18 mouse cellular contexts compared by ENCODE assay signal in genomic region chr13:93338394-93338793, GRCm38 (mm10). TPM values are rescaled to one million over a fixed set of nuclear protein-coding genes. Genes with fewer than 3 reads are reported as not detected.
DNase-seq lines count a peak whose midpoint lies in the region; ATAC-seq and TF ChIP-seq lines count a peak whose summit lies in the region.
"Had no signal": no experiment of that assay in that cellular context is flagged by ENCODE, and none has a peak within 500 bp of the region (broad histone marks: within the 10 kb centered on the region; RNA-seq: fewer than 3 reads in every experiment).

No protein-coding gene starts in this region.

- ATAC-seq in heart, embryonic 16.5 days (replicated peaks; ENCODE audit: extremely low read depth, insufficient read depth, low FRiP score) = peak; percentile 28; the same call in 1 of the 2 replicates
- ATAC-seq in limb, embryonic 13.5 days (ENCODE audit: low FRiP score, low read depth) = 0 out of 2 replicates have a peak, but pooled peaks have one; percentile 59
- ATAC-seq: forebrain, embryonic 16.5 days; midbrain, embryonic 13.5 days had no signal

- H3K36me3 ChIP-seq in heart, embryonic 16.5 days (ENCODE audit: control insufficient read depth, insufficient read depth) = no peaks in the 10 kb centered on the region
- H3K36me3 ChIP-seq in MEL (ENCODE audit: control insufficient read depth in 1 of 2, insufficient read depth in 2 of 2, low read length in 2 of 2) = peaks cover 0 to 43% of the 10 kb centered on the region in 2 experiments; a peak in 3 of 4 replicates
- H3K36me3 ChIP-seq in limb, embryonic 13.5 days = peaks cover 6% of the 10 kb centered on the region; the same call in 1 of the 2 replicates
- H3K36me3 ChIP-seq: hindbrain, embryonic 13.5 days; midbrain, embryonic 13.5 days had no signal

- H3K79me2 ChIP-seq in MEL (ENCODE audit: control insufficient read depth, insufficient read depth, low read length, poor library complexity) = peaks cover 8% of the 10 kb centered on the region

- H3K4me2 ChIP-seq in heart, embryonic 16.5 days (ENCODE audit: low read depth, low read length) = no peak overlapping the region
- H3K4me2 ChIP-seq in limb, embryonic 13.5 days (replicated peaks) = no peak overlapping the region
- H3K4me2 ChIP-seq: hindbrain, embryonic 13.5 days; midbrain, embryonic 13.5 days had no signal

- H3K4me1 ChIP-seq in heart, embryonic 16.5 days (ENCODE audit: control insufficient read depth, insufficient read depth, low read length) = peaks cover 13% of the 10 kb centered on the region
- H3K4me1 ChIP-seq in MEL (ENCODE audit: control insufficient read depth in 1 of 2, insufficient read depth in 2 of 2, low read length in 2 of 2) = peaks cover 12 to 35% of the 10 kb centered on the region in 2 experiments
- H3K4me1 ChIP-seq in limb, embryonic 13.5 days = peaks cover 9% of the 10 kb centered on the region
- H3K4me1 ChIP-seq: hindbrain, embryonic 13.5 days; midbrain, embryonic 13.5 days had no signal

- no peak overlapping the region for H3K9ac ChIP-seq in heart, embryonic 16.5 days (ENCODE audit: low read length)
- H3K9ac ChIP-seq in MEL (ENCODE audit: control insufficient read depth, low read depth, low read length, poor library complexity, severe bottlenecking) = 0 out of 2 replicates have a peak overlapping the region, but pooled peaks have one; percentile 21
- no peak overlapping the region for H3K9ac ChIP-seq in limb, embryonic 13.5 days
- H3K9ac ChIP-seq: hindbrain, embryonic 13.5 days; midbrain, embryonic 13.5 days had no signal

- TF ChIP-seq EP300 in MEL (IDR thresholded peaks at IDR 0.05; ENCODE audit: low read depth in 1 of 2, low read length in 2 of 2) = peak; percentile 8 to 60; a peak in 1 of 4 replicates

- TF ChIP-seq CTCF in MEL (IDR thresholded peaks at IDR 0.05 in 2 of 3, conservative IDR thresholded peaks at IDR 0.05 in 1 of 3; ENCODE audit: control insufficient read depth in 1 of 3, insufficient read depth in 1 of 3, low read depth in 2 of 3, low read length in 3 of 3, poor library complexity in 1 of 3, severe bottlenecking in 1 of 3) = no peak

- H3K27me3 ChIP-seq in heart, embryonic 16.5 days (ENCODE audit: control insufficient read depth, insufficient read depth, low read length) = no peaks in the 10 kb centered on the region
- H3K27me3 ChIP-seq in MEL (ENCODE audit: control insufficient read depth in 1 of 2, insufficient read depth in 2 of 2, low read length in 2 of 2) = no peaks in the 10 kb centered on the region
- H3K27me3 ChIP-seq in limb, embryonic 13.5 days = no peaks in the 10 kb centered on the region
- H3K27me3 ChIP-seq: hindbrain, embryonic 13.5 days; midbrain, embryonic 13.5 days had no signal

- H3K4me3 ChIP-seq in heart, embryonic 16.5 days (ENCODE audit: low read length) = no peak overlapping the region
- peak overlapping the region in 1 of 2 experiments; percentile 2; a peak in 2 of 4 replicates for H3K4me3 ChIP-seq in MEL (ENCODE audit: control insufficient read depth in 1 of 2, insufficient read depth in 1 of 2, low read depth in 2 of 2, low read length in 2 of 2)
- no peak overlapping the region for H3K4me3 ChIP-seq in limb, embryonic 13.5 days
- H3K4me3 ChIP-seq: erythroblast, embryonic 14.5 days; hindbrain, embryonic 13.5 days; midbrain, embryonic 13.5 days had no signal

- H3K9me3 ChIP-seq in heart, embryonic 16.5 days (replicated peaks; ENCODE audit: control insufficient read depth, low read length) = no peaks in the 10 kb centered on the region
- no peaks in the 10 kb centered on the region for H3K9me3 ChIP-seq in MEL (replicated peaks; ENCODE audit: insufficient read depth, low read length)
- no peaks in the 10 kb centered on the region for H3K9me3 ChIP-seq in limb, embryonic 13.5 days
- H3K9me3 ChIP-seq: hindbrain, embryonic 13.5 days; midbrain, embryonic 13.5 days had no signal

- WGBS in heart, embryonic 16.5 days = 20% methylated on average over 5 of the region's 5 CpGs
- 15% methylated on average over 5 of the region's 5 CpGs for WGBS in limb, embryonic 13.5 days

- TF ChIP-seq RAD21 in MEL (IDR thresholded peaks at IDR 0.05; ENCODE audit: low read depth, low read length) = no peak

- DNase-seq in heart, adult 11 months = no peak
- DNase-seq in MEL (ENCODE audit: low read depth, low spot score) = peak; percentile 78
- peak; percentile 17 for DNase-seq in embryo, embryonic 11.5 days (ENCODE audit: low read depth, low spot score)
- DNase-seq in left cerebral cortex, postnatal 14 days (ENCODE audit: low spot score in 2 of 2) = no peak
- DNase-seq in urinary bladder, postnatal 14 days (ENCODE audit: low spot score) = no peak
- DNase-seq: cerebellum, adult 11-12 months; gastrocnemius, postnatal 25 days; kidney, adult 11 months; kidney, postnatal 36 days; lung, adult 18-20 months; lung, postnatal 36 days; thymus, postnatal 25 days had no signal

- no peak for TF ChIP-seq POLR2A in MEL (IDR thresholded peaks at IDR 0.05; ENCODE audit: control insufficient read depth in 1 of 2, insufficient read depth in 1 of 2, low read depth in 1 of 2, low read length in 2 of 2, poor library complexity in 1 of 2)

- H3K27ac ChIP-seq in heart, embryonic 16.5 days (ENCODE audit: low read length) = no peak overlapping the region
- H3K27ac ChIP-seq in MEL (ENCODE audit: control insufficient read depth, low read depth, low read length) = peak overlapping the region; percentile 56
- no peak overlapping the region for H3K27ac ChIP-seq in limb, embryonic 13.5 days
- H3K27ac ChIP-seq: hindbrain, embryonic 13.5 days; midbrain, embryonic 13.5 days had no signal

- intact Hi-C loops in left cerebral cortex, postnatal 14 days (cut with DNase I) = no loop called here

TF ChIP-seq in MEL, 35 proteins besides CTCF, POLR2A, EP300 and RAD21 (continues in another document):
- TF ChIP-seq SIN3A (IDR thresholded peaks at IDR 0.05; ENCODE audit: low read length) (peak; percentile 73), TAL1 (IDR thresholded peaks at IDR 0.05; ENCODE audit: low read length) (no peak), USF1 (IDR thresholded peaks at IDR 0.05; ENCODE audit: low read depth, low read length) (no peak), POLR2AphosphoS2 (IDR thresholded peaks at IDR 0.05; ENCODE audit: low read length) (no peak), ETS1 (IDR thresholded peaks at IDR 0.05; ENCODE audit: low read depth, low read length) (peak; percentile 59), MAX (IDR thresholded peaks at IDR 0.05; ENCODE audit: low read length) (no peak), MYC (IDR thresholded peaks at IDR 0.05; ENCODE audit: low read depth, low read length) (no peak), POLR2AphosphoS5 (IDR thresholded peaks at IDR 0.05; ENCODE audit: borderline replicate concordance, low read depth, low read length) (no peak), SMC3 (IDR thresholded peaks at IDR 0.05; ENCODE audit: low read depth, low read length) (no peak), E2F4 (IDR thresholded peaks at IDR 0.05; ENCODE audit: borderline replicate concordance, low read depth, low read length) (no peak), GABPA (IDR thresholded peaks at IDR 0.05; ENCODE audit: low read depth, low read length) (no peak), JUND (IDR thresholded peaks at IDR 0.05; ENCODE audit: low read depth, low read length) (no peak), UBTF (IDR thresholded peaks at IDR 0.05; ENCODE audit: borderline replicate concordance, insufficient read depth, low read depth, low read length) (no peak), CHD2 (IDR thresholded peaks at IDR 0.05; ENCODE audit: low read length) (no peak), BHLHE40 (IDR thresholded peaks at IDR 0.05; ENCODE audit: borderline replicate concordance, low read depth, low read length) (no peak), ZMIZ1 (IDR thresholded peaks at IDR 0.05; ENCODE audit: low read depth, low read length) (no peak), GATA1 (IDR thresholded peaks at IDR 0.05; ENCODE audit: low read depth, low read length) (peak; percentile 58), MXI1 (IDR thresholded peaks at IDR 0.05; ENCODE audit: low read depth, low read length) (peak; percentile 21; the same call in 1 of the 2 replicates), TBP (IDR thresholded peaks at IDR 0.05; ENCODE audit: low read depth, low read length) (no peak), RCOR1 (IDR thresholded peaks at IDR 0.05; ENCODE audit: low read depth, low read length) (no peak; the same call in 1 of the 2 replicates), CHD1 (IDR thresholded peaks at IDR 0.05; ENCODE audit: low read depth, low read length) (no peak), MAZ (IDR thresholded peaks at IDR 0.05; ENCODE audit: low read depth, low read length) (no peak), MEF2A (IDR thresholded peaks at IDR 0.05; ENCODE audit: extremely low read depth, insufficient replicate concordance, low read depth, low read length, poor library complexity, severe bottlenecking) (no peak), ELF1 (IDR thresholded peaks at IDR 0.05; ENCODE audit: low read depth, low read length) (no peak), USF2 (IDR thresholded peaks at IDR 0.05; ENCODE audit: borderline replicate concordance in 1 of 2, insufficient read depth in 1 of 2, low read depth in 1 of 2, low read length in 2 of 2) (no peak), NELFE (IDR thresholded peaks at IDR 0.05; ENCODE audit: low read depth, low read length) (no peak), ZKSCAN1 (IDR thresholded peaks at IDR 0.05; ENCODE audit: low read depth, low read length) (no peak), NRF1 (IDR thresholded peaks at IDR 0.05; ENCODE audit: insufficient read depth, low read depth, low read length, poor library complexity, severe bottlenecking) (no peak), TCF12 (IDR thresholded peaks at IDR 0.05; ENCODE audit: low read depth, low read length) (no peak), ZNF384 (IDR thresholded peaks at IDR 0.05; ENCODE audit: low read depth, low read length) (no peak), MYB (IDR thresholded peaks at IDR 0.05; ENCODE audit: low read depth, low read length) (peak; percentile 52; the same call in 1 of the 2 replicates), KAT2A (conservative IDR thresholded peaks at IDR 0.05; ENCODE audit: low read depth, low read length) (no peak), MAFK (IDR thresholded peaks at IDR 0.05; ENCODE audit: borderline replicate concordance, low read depth, low read length) (no peak), ZC3H11A (IDR thresholded peaks at IDR 0.05; ENCODE audit: low read depth, low read length) (no peak)

RNA-seq across cellular contexts. Expression of gene Homer1, which starts 39.0 kb away (rescaled TPM):
- 11.7 and 13.9 TPM in 2 replicates for polyA plus RNA-seq in heart, embryonic 16.5 days (2015; fragmentation: Nextera tagmentation; extraction: Ambion mirVana)
- total RNA-seq in MEL (2012; rRNA removed) = 20.6 and 23.1 TPM in 2 replicates
- 10 to 100 TPM in 1 of 2 experiments, not detected in 1; 19.5 TPM for polyA plus RNA-seq in MEL (2012; ENCODE audit: insufficient read depth in 1 of 2, insufficient read length in 2 of 2, low read depth in 1 of 2, low replicate concordance in 2 of 2, missing spikeins in 1 of 2)
- polyA plus RNA-seq in limb, embryonic 13.5 days (2015; fragmentation: Nextera tagmentation; extraction: Ambion mirVana) = 5.9 and 6.3 TPM in 2 replicates
- 100 to 1,000 TPM; 246 to 263 TPM for total RNA-seq in left cerebral cortex, postnatal 14 days (2021)

Comparison
In these comparisons a context has a peak if more than half of its experiments do, and no peak if none do; other contexts are left out.
1. DNase-seq: peak in MEL (single experiment) and embryo, embryonic 11.5 days (single experiment); none in heart, adult 11 months (single experiment), left cerebral cortex, postnatal 14 days (0 of 2) and urinary bladder, postnatal 14 days (single experiment).